1 mouse cellular context compared by ENCODE assay signal in genomic region chr2:181678780-181679179, GRCm38 (mm10).
A peak's percentile ranks its signal among the peaks of the same experiment; 100 is the strongest.
TF ChIP-seq lines count a peak whose summit lies in the region.

No protein-coding gene starts in this region.

TF ChIP-seq in C2C12, 6 proteins besides CTCF, POLR2A, EP300 and RAD21:
- TF ChIP-seq MAX (IDR thresholded peaks at IDR 0.05) (peak; percentile 27), MYOD1 (IDR thresholded peaks at IDR 0.05; ENCODE audit: control insufficient read depth, insufficient read length, low read depth) (no peak)
